Mouse (Mus musculus): ENCODE data around the gene Pde8b. TPM values are rescaled to one million over a fixed set of nuclear protein-coding genes. Genes with fewer than 3 reads are reported as not detected.
A peak's percentile ranks its signal among the peaks of the same experiment; 100 is the strongest.

Gene Pde8b
- polyA plus RNA-seq, 1 experiment from 2014 or later: 3.6 TPM

GRCm38 (mm10) chr13:95034715-95035114 is 215.4 kb downstream of the Pde8b start:
- H3K27me3 ChIP-seq (replicated peaks; ENCODE audit: control insufficient read depth, insufficient read depth, low read length): no peaks in the 10 kb centered on the region
- H3K9ac ChIP-seq (ENCODE audit: low read length): no peak overlapping the region
- H3K27ac ChIP-seq (ENCODE audit: low read depth, low read length): no peak overlapping the region
- DNase-seq (ENCODE audit: low spot score) (no peak), ATAC-seq (no peak)
- H3K4me3 ChIP-seq (ENCODE audit: low read depth, low read length): no peak overlapping the region
- H3K36me3 ChIP-seq (ENCODE audit: control insufficient read depth, insufficient read depth, low read length): no peaks in the 10 kb centered on the region
- H3K4me2 ChIP-seq (ENCODE audit: low read length): no peak overlapping the region
- H3K4me1 ChIP-seq (ENCODE audit: control insufficient read depth, insufficient read depth, low read length): no peaks in the 10 kb centered on the region
- no peaks in the 10 kb centered on the region for H3K9me3 ChIP-seq (replicated peaks; ENCODE audit: control insufficient read depth, low read length)
- 81% methylated on average over 2 of the region's 2 CpGs for WGBS

- no peak for ATAC-seq
Measured at GRCm38 (mm10) chr13:95034094-95034493, 216.0 kb downstream of the Pde8b start.

GRCm38 (mm10) chr13:95032973-95033372 is 217.2 kb downstream of the Pde8b start:
- no peak overlapping the region for H3K4me3 ChIP-seq (ENCODE audit: low read depth, low read length)
- no peaks in the 10 kb centered on the region for H3K4me1 ChIP-seq (ENCODE audit: control insufficient read depth, insufficient read depth, low read length)
- H3K36me3 ChIP-seq (ENCODE audit: control insufficient read depth, insufficient read depth, low read length): 0 out of 2 replicates have a peak, but pooled peaks cover 2% of the 10 kb centered on the region
- DNase-seq (ENCODE audit: low spot score): no peak
- H3K9me3 ChIP-seq (replicated peaks; ENCODE audit: control insufficient read depth, low read length): no peaks in the 10 kb centered on the region
- H3K4me2 ChIP-seq (ENCODE audit: low read length): no peak overlapping the region
- H3K27me3 ChIP-seq (replicated peaks; ENCODE audit: control insufficient read depth, insufficient read depth, low read length): no peaks in the 10 kb centered on the region
- no peak overlapping the region for H3K27ac ChIP-seq (ENCODE audit: low read depth, low read length)
- ATAC-seq: no peak
- 88% methylated on average over 6 of the region's 6 CpGs for WGBS
- H3K9ac ChIP-seq (ENCODE audit: low read length): no peak overlapping the region

More at GRCm38 (mm10) chr13:95034094-95034493, 216.0 kb downstream of the Pde8b start:
- DNase-seq (ENCODE audit: low spot score): no peak
- H3K27me3 ChIP-seq (replicated peaks; ENCODE audit: control insufficient read depth, insufficient read depth, low read length): no peaks in the 10 kb centered on the region
- H3K9ac ChIP-seq (ENCODE audit: low read length): no peak overlapping the region
- no peak overlapping the region for H3K27ac ChIP-seq (ENCODE audit: low read depth, low read length)
- H3K4me2 ChIP-seq (ENCODE audit: low read length): no peak overlapping the region
- no peaks in the 10 kb centered on the region for H3K9me3 ChIP-seq (replicated peaks; ENCODE audit: control insufficient read depth, low read length)
- WGBS: 91% methylated on average over 9 of the region's 9 CpGs
- no peaks in the 10 kb centered on the region for H3K36me3 ChIP-seq (ENCODE audit: control insufficient read depth, insufficient read depth, low read length)
- no peaks in the 10 kb centered on the region for H3K4me1 ChIP-seq (ENCODE audit: control insufficient read depth, insufficient read depth, low read length)
- no peak overlapping the region for H3K4me3 ChIP-seq (ENCODE audit: low read depth, low read length)

GRCm38 (mm10) chr13:95032127-95032831 is 217.9 kb downstream of the Pde8b start:
- Histone ChIP-seq H3K9ac (ENCODE audit: low read length) (no peak overlapping the region), H3K27ac (ENCODE audit: low read depth, low read length) (0 out of 2 replicates have a peak overlapping the region, but pooled peaks have one; percentile 27), H3K4me2 (ENCODE audit: low read length) (no peak overlapping the region), H3K4me1 (ENCODE audit: control insufficient read depth, insufficient read depth, low read length) (no peaks in the 10 kb centered on the region), H3K4me3 (ENCODE audit: low read depth, low read length) (no peak overlapping the region), H3K36me3 (ENCODE audit: control insufficient read depth, insufficient read depth, low read length) (0 out of 2 replicates have a peak, but pooled peaks cover 3% of the 10 kb centered on the region), H3K9me3 (replicated peaks; ENCODE audit: control insufficient read depth, low read length) (no peaks in the 10 kb centered on the region), H3K27me3 (replicated peaks; ENCODE audit: control insufficient read depth, insufficient read depth, low read length) (no peaks in the 10 kb centered on the region)
- no peak for ATAC-seq
- WGBS: 64% methylated on average over 17 of the region's 17 CpGs
- DNase-seq (ENCODE audit: low spot score): no peak

- no peaks in the 10 kb centered on the region for H3K9me3 ChIP-seq (replicated peaks; ENCODE audit: control insufficient read depth, low read length)
- peak; percentile 53 for DNase-seq (ENCODE audit: low spot score)
- ATAC-seq: peak; percentile 34; the same call in 1 of the 2 replicates
- no peaks in the 10 kb centered on the region for H3K4me1 ChIP-seq (ENCODE audit: control insufficient read depth, insufficient read depth, low read length)
- WGBS: 72% methylated on average over 6 of the region's 6 CpGs
- H3K27me3 ChIP-seq (replicated peaks; ENCODE audit: control insufficient read depth, insufficient read depth, low read length): no peaks in the 10 kb centered on the region
- H3K4me3 ChIP-seq (ENCODE audit: low read depth, low read length): no peak overlapping the region
- 0 out of 2 replicates have a peak, but pooled peaks cover 3% of the 10 kb centered on the region for H3K36me3 ChIP-seq (ENCODE audit: control insufficient read depth, insufficient read depth, low read length)
- no peak overlapping the region for H3K9ac ChIP-seq (ENCODE audit: low read length)
- H3K27ac ChIP-seq (ENCODE audit: low read depth, low read length): no peak overlapping the region
- H3K4me2 ChIP-seq (ENCODE audit: low read length): no peak overlapping the region
Measured at GRCm38 (mm10) chr13:95030828-95031227, 219.3 kb downstream of the Pde8b start.

- no peak for ATAC-seq
- 78% methylated on average over 6 of the region's 6 CpGs for WGBS
- Histone ChIP-seq H3K27me3 (replicated peaks; ENCODE audit: control insufficient read depth, insufficient read depth, low read length) (no peaks in the 10 kb centered on the region), H3K4me1 (ENCODE audit: control insufficient read depth, insufficient read depth, low read length) (no peaks in the 10 kb centered on the region; the same call in 1 of the 2 replicates), H3K27ac (ENCODE audit: low read depth, low read length) (no peak overlapping the region), H3K9me3 (replicated peaks; ENCODE audit: control insufficient read depth, low read length) (no peaks in the 10 kb centered on the region), H3K4me3 (ENCODE audit: low read depth, low read length) (no peak overlapping the region), H3K4me2 (ENCODE audit: low read length) (no peak overlapping the region), H3K36me3 (ENCODE audit: control insufficient read depth, insufficient read depth, low read length) (no peaks in the 10 kb centered on the region), H3K9ac (ENCODE audit: low read length) (no peak overlapping the region)
- no peak for DNase-seq (ENCODE audit: low spot score)
Measured at GRCm38 (mm10) chr13:95020216-95020615, 229.9 kb downstream of the Pde8b start.

GRCm38 (mm10) chr13:95019345-95019744 is 230.8 kb downstream of the Pde8b start:
- Histone ChIP-seq H3K9me3 (replicated peaks; ENCODE audit: control insufficient read depth, low read length) (no peaks in the 10 kb centered on the region), H3K27ac (ENCODE audit: low read depth, low read length) (no peak overlapping the region), H3K9ac (ENCODE audit: low read length) (no peak overlapping the region), H3K4me2 (ENCODE audit: low read length) (no peak overlapping the region), H3K36me3 (ENCODE audit: control insufficient read depth, insufficient read depth, low read length) (no peaks in the 10 kb centered on the region), H3K27me3 (replicated peaks; ENCODE audit: control insufficient read depth, insufficient read depth, low read length) (no peaks in the 10 kb centered on the region), H3K4me3 (ENCODE audit: low read depth, low read length) (no peak overlapping the region), H3K4me1 (ENCODE audit: control insufficient read depth, insufficient read depth, low read length) (no peaks in the 10 kb centered on the region; the same call in 1 of the 2 replicates)
- DNase-seq (ENCODE audit: low spot score): no peak
- ATAC-seq: no peak
- 86% methylated on average over 6 of the region's 6 CpGs for WGBS

- Histone ChIP-seq H3K9me3 (replicated peaks; ENCODE audit: control insufficient read depth, low read length) (no peaks in the 10 kb centered on the region), H3K4me3 (ENCODE audit: low read depth, low read length) (no peak overlapping the region), H3K27me3 (replicated peaks; ENCODE audit: control insufficient read depth, insufficient read depth, low read length) (no peaks in the 10 kb centered on the region), H3K4me1 (ENCODE audit: control insufficient read depth, insufficient read depth, low read length) (no peaks in the 10 kb centered on the region; the same call in 1 of the 2 replicates), H3K9ac (ENCODE audit: low read length) (peak overlapping the region; percentile 33; the same call in 1 of the 2 replicates), H3K27ac (ENCODE audit: low read depth, low read length) (peak overlapping the region; percentile 35; the same call in 1 of the 2 replicates), H3K4me2 (ENCODE audit: low read length) (no peak overlapping the region), H3K36me3 (ENCODE audit: control insufficient read depth, insufficient read depth, low read length) (no peaks in the 10 kb centered on the region)
- under 1% methylated on average over 9 of the region's 9 CpGs for WGBS
- peak; percentile 82 for ATAC-seq
- DNase-seq (ENCODE audit: low spot score): peak; percentile 91
Measured at GRCm38 (mm10) chr13:95017916-95018315, 232.2 kb downstream of the Pde8b start.

- Histone ChIP-seq H3K9me3 (replicated peaks; ENCODE audit: control insufficient read depth, low read length) (no peaks in the 10 kb centered on the region), H3K9ac (ENCODE audit: low read length) (no peak overlapping the region), H3K27ac (ENCODE audit: low read depth, low read length) (no peak overlapping the region), H3K4me3 (ENCODE audit: low read depth, low read length) (no peak overlapping the region), H3K36me3 (ENCODE audit: control insufficient read depth, insufficient read depth, low read length) (no peaks in the 10 kb centered on the region), H3K4me2 (ENCODE audit: low read length) (no peak overlapping the region), H3K4me1 (ENCODE audit: control insufficient read depth, insufficient read depth, low read length) (no peaks in the 10 kb centered on the region; the same call in 1 of the 2 replicates), H3K27me3 (replicated peaks; ENCODE audit: control insufficient read depth, insufficient read depth, low read length) (no peaks in the 10 kb centered on the region)
- WGBS: 96% methylated on average over 6 of the region's 6 CpGs
- DNase-seq (ENCODE audit: low spot score) (no peak), ATAC-seq (no peak)
Measured at GRCm38 (mm10) chr13:95017278-95017677, 232.9 kb downstream of the Pde8b start.

All from forebrain, embryonic 14.5 days (tissue).